13 mouse cellular contexts compared by ENCODE assay signal in the genomic region with DNA sequence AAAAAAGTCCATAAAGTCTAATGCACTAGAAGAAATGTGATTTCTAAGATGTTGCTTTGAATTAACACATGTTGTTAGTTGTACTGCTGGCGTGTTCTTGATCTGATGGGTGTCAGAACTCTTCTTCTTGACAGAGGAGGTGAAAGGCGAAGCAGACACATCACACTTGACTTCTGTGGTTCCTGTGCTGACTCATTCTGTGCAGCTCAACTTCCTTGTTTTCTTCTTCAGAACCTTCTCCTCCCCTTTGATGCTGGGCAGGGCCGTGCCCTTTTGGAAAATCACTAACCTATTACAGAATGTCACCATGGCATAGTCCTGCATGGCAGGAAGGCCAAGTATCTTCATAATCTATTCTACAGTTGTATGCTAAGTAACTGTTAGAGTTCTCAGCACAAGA.
DNase-seq lines count a peak whose midpoint lies in the region; ATAC-seq lines count a peak whose summit lies in the region.
"Had no signal": no experiment of that assay in that cellular context is flagged by ENCODE, and none has a peak within 500 bp of the region (broad histone marks: within the 10 kb centered on the region; RNA-seq: fewer than 3 reads in every experiment).

No protein-coding gene starts in this region.

- H3K4me1 ChIP-seq in megakaryocyte, embryonic 14.5 days, result peaks cover 92% of the 10 kb centered on the region
- H3K4me1 ChIP-seq: embryonic facial prominence, embryonic 12.5 days; heart, embryonic 15.5 days; midbrain, embryonic 13.5 days had no signal

- H3K4me3 ChIP-seq in megakaryocyte, embryonic 14.5 days (replicated peaks), result peak overlapping the region; percentile 38
- H3K4me3 ChIP-seq: embryonic facial prominence, embryonic 12.5 days; heart, embryonic 15.5 days; midbrain, embryonic 13.5 days had no signal

- H3K27me3 ChIP-seq in megakaryocyte, embryonic 14.5 days (replicated peaks), result no peaks in the 10 kb centered on the region
- H3K27me3 ChIP-seq: embryonic facial prominence, embryonic 12.5 days; heart, embryonic 15.5 days had no signal

- H3K9me3 ChIP-seq in megakaryocyte, embryonic 14.5 days, result no peaks in the 10 kb centered on the region
- H3K9me3 ChIP-seq: embryonic facial prominence, embryonic 12.5 days; heart, embryonic 15.5 days; midbrain, embryonic 13.5 days had no signal

- peaks cover 6% of the 10 kb centered on the region for H3K36me3 ChIP-seq in megakaryocyte, embryonic 14.5 days (replicated peaks; ENCODE audit: low read length)
- H3K36me3 ChIP-seq: embryonic facial prominence, embryonic 12.5 days; heart, embryonic 15.5 days; midbrain, embryonic 13.5 days had no signal

- peak; percentile 7 for DNase-seq in kidney, adult 11 months
- DNase-seq in kidney, adult 8-10 months, result no peak
- peak; percentile 64 for DNase-seq in A20 (ENCODE audit: low read depth, low spot score)
- DNase-seq in right cerebral cortex, postnatal 36 days (ENCODE audit: low spot score in 2 of 2), result no peak
- no peak for DNase-seq in heart, postnatal 4 days
- no peak for DNase-seq in thymus, postnatal 4 days
- DNase-seq: cerebellum, adult 11 months; kidney, adult 18-20 months had no signal

- peak; percentile 87 for ATAC-seq in granulocyte monocyte progenitor cell, adult 5-6 weeks (replicated peaks; ENCODE audit: poor library complexity, severe bottlenecking)
- ATAC-seq: midbrain, embryonic 13.5 days had no signal

Comparison
In these comparisons a context has a peak if more than half of its experiments do, and no peak if none do; other contexts are left out.
1. DNase-seq: peak in kidney, adult 11 months (single experiment) and A20 (single experiment); none in kidney, adult 8-10 months (0 of 2), right cerebral cortex, postnatal 36 days (0 of 2), heart, postnatal 4 days (single experiment) and thymus, postnatal 4 days (single experiment).